Mouse (Mus musculus): ENCODE data around the gene Cast.

The Cast gene

GRCm38 (mm10) chr13:74695497-74696193 lies 113.0 kb downstream of the Cast start:
- no peak for DNase-seq
